Mouse (Mus musculus): ENCODE results near the gene Kif5a.
"Not testable (repeated sequence)": the region's sequence is repeated elsewhere in the genome, so short reads cannot be mapped to it uniquely, and the experiment has no call there.

The Kif5a gene

DNA sequence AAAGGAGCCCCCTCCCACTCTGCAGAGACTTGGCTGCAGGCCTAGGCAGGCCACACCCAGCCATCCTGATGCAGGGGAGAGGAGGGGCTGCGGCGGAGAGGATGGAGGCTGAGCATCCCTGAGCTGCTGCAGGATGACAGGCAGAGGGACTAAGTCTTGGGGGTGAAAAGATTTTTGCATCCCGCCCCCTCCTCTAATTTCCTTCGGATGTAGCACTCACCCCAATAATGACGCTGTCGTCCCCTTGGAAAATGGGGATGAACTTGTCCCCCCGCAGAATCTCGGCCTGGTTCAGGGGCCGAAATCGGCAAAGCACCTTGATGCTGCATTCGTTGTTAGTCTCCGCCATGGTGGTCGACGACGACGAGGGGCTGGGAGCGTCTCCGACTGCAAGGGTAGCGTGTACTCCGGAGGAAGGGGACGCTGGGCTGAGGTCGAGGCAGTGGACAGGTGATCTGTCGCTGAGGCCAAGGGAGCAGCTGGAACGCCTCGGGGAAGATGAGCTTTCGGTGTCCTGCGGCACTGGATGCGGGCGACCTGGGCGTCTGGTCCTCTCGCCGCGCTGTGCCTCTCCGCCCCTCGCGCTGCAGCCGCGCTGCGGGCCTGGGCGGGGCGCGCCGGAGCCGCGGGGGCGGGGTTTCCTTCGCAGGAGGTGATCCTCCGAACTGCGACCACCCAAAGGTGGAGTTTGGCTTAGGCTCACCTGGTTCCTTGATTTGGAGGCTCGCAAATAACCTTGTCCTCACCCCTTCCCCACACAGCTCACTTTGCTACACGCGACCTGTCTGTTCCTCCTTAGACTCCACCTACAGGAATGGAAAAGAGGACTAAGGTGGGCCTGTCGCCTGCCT, at the start of gene Kif5a:
Gene Kif5a (minus strand): TSS at position 801 of the 851 bp plus-strand sequence.
- DNase-seq (ENCODE audit: inconsistent age in 2 of 2, low spot score in 1 of 2) = peak; percentile 55 to 68

DNA sequence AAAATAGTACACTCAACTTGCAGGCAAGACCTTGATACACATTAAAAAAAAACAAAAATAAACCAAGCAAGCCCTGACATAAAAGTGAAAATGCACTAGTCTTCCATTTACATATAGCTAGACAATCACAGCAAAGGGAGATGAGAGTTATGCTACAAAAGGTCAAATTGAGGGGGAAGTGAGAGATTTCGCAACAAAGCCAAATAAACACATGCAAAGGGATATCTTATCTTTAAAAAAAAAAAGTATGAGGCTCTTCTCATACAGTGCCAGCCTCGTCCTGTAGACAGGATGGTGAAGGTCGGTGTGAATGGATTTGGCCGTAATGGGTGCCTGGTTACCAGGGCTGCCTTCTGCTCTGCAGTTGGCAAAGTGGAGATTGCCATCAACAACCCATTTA, 49.7 kb upstream of the Kif5a start:
- no peak for DNase-seq (ENCODE audit: inconsistent age in 2 of 2, low spot score in 1 of 2)

- peak; percentile 81 to 95 for DNase-seq (ENCODE audit: inconsistent age in 2 of 2, low spot score in 1 of 2)
These were observed 49.2 kb upstream of the Kif5a start for GRCm38 (mm10) chr10:127312356-127312676.

- peak; percentile 95 to 99 for DNase-seq (ENCODE audit: inconsistent age in 2 of 2, low spot score in 1 of 2)
These were observed 48.6 kb upstream of the Kif5a start, which contains the start of gene Mars for GRCm38 (mm10) chr10:127311476-127312355. TSS of gene Mars (minus strand) at chr10:127311786.

DNA sequence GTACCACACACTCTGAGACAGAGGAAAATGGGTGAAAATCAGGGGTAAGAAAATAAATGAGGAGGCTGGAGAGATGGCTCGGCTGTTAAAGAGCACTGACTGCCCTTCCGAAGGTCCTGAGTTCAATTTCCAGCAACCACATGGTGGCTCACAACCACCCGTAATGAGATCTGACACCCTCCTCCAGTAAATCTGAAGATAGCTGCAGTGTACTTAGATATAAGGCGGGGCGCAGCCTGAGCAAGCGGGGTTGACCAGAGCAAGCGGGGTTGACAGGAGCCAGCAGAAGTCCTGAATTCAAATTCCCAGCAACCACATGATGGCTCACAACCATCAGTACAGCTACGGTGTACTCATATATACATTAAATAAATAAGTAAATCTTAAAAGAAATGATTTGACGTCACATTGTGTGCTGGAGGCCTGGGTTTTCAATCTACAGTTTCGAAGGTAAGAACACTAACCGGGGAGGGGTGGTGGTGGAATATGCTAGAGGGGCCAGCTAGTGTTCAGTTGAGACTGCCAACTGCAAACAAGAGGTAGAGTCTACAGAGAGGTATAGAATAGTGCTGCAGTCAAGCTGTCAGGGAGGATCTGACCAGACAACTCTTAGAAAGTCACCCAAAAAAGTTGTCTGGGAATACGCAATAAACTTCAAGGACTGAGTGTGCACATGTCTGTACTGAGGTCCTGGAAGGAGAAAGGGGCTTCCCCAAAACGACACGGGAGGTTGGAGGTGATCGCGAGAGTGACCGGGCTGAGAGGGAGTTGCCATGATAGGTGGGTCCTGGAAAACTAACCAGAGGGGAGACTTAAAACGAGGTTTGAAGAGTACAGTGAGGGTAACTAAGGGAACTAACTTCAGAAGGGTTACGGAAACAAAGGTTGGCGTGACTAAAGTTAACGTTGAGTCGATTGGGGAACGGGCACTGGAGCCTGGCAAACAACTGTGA, 47.7 kb upstream of the Kif5a start:
- peak in 1 of 2 experiments; percentile 50 for DNase-seq (ENCODE audit: inconsistent age in 2 of 2, low spot score in 1 of 2)

DNA sequence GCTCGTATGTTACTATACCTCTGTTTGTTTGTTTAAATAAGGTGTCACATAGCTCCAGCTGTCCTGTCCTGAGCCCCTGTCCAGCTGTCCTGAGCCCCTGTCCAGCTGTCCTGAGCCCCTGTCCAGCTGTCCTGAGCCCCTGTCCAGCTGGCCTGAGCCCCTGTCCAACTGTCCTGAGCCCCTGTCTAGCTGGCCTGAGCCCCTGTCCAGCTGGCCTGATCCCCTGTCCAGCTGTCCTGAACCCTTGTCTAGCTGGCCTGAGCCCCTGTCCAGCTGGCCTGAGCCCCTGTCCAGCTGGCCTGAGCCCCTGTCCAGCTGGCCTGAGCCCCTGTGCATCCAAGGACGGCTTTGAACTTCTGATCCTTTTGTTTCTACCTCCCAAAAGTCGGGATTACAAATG, 46.0 kb upstream of the Kif5a start:
- DNase-seq (ENCODE audit: inconsistent age in 2 of 2, low spot score in 1 of 2) = not testable (repeated sequence)

DNA sequence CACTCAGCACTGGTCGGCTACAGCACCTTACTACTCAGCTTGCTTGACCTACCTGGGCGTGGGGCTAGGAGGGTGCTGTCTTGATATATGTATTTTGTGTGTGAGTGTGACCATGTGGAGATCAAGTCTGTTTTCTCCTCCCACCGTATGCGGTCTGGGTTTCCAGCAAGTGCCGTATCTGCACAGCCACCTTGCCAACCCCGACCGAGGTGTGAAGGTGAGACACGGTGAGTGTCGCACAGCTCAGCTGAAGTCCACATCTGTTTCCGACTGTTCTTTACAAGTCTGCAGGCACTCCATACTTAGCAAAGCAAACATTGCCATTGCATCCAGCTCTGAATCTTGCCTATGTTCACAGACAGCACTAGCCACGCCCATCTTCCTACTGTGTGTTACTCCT, 40.0 kb upstream of the Kif5a start:
- DNase-seq (ENCODE audit: inconsistent age in 2 of 2, low spot score in 1 of 2) = no peak

DNA sequence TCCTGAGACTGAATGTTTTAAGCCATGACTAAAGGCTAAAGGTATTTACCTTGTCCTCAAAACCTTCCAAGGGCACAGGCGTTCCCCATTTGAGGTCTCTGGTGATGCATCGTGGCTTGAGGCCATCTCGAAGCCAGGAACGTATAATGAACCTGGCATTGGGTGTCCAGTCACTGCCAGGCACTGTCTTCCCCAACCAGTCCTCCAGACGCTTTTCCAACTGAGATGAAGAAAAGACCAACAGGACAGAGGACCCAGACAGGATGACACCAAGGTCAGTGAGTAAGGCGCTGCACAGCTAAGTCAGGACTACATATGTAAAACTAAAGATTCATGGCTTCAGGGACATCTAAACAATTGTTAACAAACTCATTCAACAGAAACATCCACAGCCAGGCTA, 37.2 kb upstream of the Kif5a start:
- DNase-seq (ENCODE audit: inconsistent age in 2 of 2, low spot score in 1 of 2) = peak in 1 of 2 experiments; percentile 78

DNA sequence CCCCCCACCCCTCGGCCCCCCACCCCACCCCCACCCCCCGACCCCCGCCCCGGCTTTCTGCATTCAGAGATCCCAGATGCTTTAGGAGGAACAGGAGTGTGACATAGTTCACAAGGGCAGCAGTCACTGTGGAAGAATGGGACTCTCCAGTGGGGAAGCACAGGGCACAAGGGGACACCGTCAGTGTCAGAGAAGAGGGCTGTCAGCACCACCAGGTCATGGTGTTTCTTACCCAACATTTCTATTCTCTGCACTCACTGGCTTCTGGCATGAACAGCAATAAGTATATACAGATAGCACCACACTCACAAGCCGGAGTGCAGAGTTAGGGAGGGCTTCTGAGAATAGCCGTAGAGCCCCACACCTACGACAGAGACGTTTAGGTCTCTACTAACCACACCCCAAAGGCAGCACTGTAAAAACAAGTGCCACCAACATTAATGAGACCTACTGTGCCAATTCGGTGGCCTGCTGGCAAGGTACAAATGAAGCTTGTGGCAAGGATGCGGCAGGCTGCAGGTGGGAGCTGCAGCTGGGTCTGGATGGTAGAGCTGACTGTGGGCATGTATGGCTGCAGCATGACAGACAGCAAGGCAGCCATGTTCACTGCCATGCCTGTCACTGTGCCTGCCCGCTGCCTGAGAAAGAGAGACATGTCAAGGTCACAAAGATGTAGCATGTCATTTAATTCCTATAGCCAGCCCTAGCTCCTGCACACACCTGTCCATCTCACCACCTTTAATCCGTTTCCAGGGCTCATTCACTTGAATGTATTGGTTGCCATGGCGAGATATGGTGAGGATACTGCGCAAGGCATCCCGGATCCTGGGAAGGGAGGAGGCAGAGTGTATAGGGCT, 34.1 kb upstream of the Kif5a start:
- DNase-seq (ENCODE audit: inconsistent age in 2 of 2, low spot score in 1 of 2) = peak; percentile 11 to 52

DNA sequence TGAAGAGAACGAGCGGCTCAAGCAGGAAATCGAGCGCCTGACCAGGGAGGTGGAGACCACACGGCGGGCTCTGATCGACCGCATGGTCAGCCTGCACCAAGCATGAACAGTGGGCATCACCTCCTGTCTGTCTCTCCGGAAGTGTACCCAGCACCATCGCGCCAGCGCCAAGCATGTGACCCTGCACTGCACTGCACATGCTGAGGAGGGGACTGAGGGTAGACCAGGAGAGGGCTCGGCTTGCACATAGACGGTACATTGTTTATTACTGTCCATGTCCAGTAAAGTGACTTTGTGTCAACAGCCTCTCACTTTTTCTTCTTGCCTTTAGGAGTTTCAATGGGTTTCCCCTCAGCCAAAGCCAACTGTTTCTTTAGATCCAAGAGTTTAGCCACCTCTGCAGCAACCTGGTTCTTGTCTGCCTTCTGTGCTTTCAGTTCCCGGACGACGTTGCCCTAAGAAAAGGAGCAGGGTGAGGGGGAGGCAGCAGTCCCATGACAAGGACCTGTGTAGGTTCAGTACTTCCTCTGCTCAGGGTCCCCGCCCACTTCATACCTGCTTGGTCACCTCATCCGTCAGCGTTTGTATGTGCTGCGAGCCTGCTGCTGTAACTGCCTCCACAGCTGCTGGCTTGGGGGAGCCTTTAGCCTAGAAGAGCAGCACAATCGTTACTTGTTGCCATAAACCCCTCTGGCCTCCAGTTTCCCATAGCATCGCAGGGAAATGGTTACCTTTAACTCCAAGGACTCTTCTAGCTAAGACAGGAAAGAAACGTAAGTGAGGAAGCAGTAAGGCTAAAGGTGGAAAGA, 33.0 kb upstream of the Kif5a start:
- DNase-seq (ENCODE audit: inconsistent age in 2 of 2, low spot score in 1 of 2) = peak; percentile 22 to 48

DNA sequence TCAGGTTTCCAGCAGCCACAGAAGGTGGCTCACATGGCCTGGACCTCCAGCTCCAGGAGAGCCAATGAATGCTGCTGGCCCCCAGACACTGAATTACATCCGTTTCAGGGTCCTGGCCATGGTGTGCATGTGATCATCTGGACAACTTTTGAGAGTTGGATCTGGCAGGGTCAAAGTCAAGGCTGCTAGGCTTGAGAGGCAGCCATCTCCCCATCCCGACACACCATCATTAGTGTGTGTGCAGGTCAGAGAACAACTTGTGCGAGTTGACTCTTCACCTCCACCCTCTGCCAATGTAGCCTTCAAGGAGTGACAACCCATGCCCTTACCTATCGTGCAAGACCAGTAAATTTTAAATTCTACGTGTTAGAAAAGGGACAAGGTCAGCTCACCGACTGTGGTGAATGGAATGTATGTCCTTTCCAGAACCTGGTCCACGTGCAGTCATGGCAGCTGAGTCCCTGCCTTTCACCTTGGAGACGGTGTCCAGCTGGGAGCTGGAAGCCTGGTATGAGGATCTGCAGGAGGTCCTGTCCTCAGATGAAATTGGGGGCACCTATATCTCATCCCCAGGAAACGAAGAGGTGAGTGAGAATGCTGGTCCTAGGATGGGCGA, 31.9 kb upstream of the Kif5a start:
- peak; percentile 30 to 67 for DNase-seq (ENCODE audit: inconsistent age in 2 of 2, low spot score in 1 of 2)

- DNase-seq (ENCODE audit: inconsistent age in 2 of 2, low spot score in 1 of 2) = peak in 1 of 2 experiments; percentile 55
These were observed 30.5 kb upstream of the Kif5a start for GRCm38 (mm10) chr10:127293590-127294113.

- DNase-seq (ENCODE audit: inconsistent age in 2 of 2, low spot score in 1 of 2) = peak; percentile 79 to 95
These were observed 29.9 kb upstream of the Kif5a start for GRCm38 (mm10) chr10:127292987-127293538.

DNA sequence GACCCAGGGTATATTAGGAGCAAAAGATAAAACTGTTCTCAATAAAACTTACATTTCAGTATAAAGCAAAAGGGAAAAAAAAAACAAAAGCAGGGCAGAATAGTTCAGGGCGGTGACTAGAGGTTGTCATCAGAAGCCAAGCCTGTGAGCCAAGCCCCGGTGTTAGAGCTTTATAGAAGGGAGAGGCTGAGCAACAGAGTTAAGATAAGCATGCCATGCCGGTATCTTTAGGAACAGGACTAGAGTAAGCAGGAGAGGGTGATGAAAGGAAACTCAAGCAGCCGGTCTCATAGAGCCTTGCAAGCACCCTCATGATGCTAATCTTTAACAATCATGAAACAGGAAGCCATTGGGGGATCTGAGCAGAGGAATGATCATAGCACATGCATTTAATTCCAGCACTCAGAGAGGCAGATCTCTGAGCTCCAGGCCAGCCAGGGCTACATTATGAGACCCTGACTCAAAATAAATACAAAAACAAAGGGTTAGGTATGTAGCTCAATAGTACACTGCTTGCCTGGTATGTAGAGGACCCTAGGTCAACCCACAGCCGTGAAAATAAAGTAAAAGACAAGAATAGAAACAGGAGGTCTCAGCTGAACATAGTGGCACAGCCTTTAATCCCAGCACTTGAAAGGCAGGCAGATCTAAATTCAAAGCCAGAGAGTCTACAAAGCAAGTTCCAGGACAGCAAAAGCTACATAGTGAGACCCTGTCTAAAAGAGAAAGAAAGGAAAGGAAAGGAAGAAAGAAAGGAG, 28.9 kb upstream of the Kif5a start:
- DNase-seq (ENCODE audit: inconsistent age in 2 of 2, low spot score in 1 of 2) = peak in 1 of 2 experiments; percentile 61

DNA sequence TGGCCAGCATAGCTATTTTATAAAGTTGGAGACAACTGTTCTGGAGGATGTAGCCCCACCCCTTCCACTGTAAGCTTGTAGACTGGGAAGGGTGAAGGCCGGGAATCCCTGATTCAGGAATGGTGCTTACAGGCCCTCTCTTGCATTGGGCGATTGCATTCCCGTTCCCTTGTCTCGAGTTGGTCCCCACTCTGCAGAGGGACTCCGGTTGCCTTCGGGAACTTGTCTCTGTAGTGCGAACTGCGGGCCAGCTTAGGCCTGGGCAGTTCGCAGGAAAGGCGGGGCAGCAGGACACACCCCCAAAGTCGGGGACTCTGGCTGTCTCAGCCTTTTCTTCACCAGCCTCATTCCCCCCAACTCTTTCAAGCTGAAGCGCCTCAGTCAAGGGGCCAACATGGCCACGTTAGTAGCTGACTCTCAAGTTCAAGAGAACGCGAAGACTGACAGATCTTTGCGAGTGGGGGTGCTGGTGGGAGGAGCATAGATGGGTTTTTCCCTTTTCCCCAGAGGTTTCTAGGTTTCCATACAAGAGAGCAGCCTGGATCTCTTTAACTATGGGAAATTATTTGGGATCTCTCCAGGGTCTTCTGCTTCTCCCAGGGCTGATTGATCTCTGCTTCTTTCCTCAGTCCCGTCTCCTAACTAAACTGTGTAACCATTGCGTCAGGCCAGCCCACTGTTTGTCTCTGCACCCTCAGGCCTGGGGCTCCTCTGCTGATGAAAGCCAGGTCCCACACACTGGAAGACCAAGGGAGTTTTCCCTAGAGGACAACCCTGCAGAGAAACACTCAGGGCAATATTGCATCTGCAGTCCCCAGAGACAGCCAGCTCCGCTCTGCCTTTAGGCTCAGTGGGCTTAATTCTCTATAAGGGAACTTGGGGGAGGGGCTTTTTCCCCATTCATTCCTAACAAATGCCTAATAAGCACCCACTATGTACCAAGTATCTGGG, 28.1 kb upstream of the Kif5a start:
- peak; percentile 82 to 93 for DNase-seq (ENCODE audit: inconsistent age in 2 of 2, low spot score in 1 of 2)

DNA sequence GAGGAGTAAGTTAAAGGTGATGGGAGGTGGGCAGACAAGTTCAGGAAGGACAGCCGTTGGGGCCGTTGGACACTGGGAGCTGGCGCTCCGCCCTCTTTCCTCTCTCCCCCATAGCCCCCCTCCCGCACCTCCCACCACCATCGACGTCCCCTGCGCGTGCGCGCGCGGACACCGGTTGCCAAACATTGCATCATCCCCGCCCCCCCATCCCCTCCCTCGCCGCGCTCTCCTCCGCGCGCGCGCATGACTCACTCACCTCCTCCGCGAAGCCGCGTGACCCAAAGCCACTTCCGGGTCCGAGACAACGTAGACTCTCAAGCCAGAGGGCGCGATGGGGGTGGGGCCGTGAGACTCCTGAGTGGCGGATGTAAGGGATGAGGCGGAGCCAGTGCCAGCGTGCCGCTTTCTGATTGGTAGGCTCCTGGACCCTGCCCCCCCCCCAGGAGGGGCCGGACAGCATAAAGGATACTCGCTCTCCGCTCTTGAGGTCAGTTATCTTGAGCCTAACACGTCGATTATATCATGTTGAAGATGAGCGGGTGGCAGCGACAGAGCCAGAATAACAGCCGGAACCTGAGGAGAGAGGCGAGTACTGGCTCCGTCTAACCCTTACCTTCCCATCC, 27.3 kb upstream of the Kif5a start:
- DNase-seq (ENCODE audit: inconsistent age in 2 of 2, low spot score in 1 of 2) = peak; percentile 100
